ENCODE assay signal across 10 mouse cellular contexts in the genomic region with DNA sequence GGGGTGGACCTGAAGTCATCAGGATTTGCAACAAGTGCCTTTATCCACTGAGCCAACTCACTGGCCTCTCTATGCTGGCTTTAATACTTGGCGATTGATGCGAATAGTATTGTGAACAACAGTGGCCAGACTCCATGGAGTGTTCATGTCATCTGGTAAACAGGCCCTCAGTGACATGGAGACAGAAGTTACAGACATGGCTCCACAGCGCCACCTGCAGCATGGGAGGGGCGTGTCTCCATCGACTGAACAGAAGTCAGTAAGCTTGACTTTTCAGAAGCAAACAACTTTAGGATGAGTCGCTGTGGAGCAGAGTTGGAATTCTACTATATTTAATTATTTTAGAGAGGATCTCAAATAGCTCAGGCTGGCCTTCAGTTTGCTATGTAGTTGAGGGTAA.
DNase-seq lines count a peak whose midpoint lies in the region; ATAC-seq and TF ChIP-seq lines count a peak whose summit lies in the region.
"Had no signal": no experiment of that assay in that cellular context is flagged by ENCODE, and none has a peak within 500 bp of the region (broad histone marks: within the 10 kb centered on the region; RNA-seq: fewer than 3 reads in every experiment).

No protein-coding gene starts in this region.

- no peak overlapping the region for H3K4me3 ChIP-seq in kidney, embryonic 15.5 days (replicated peaks)
- no peak overlapping the region for H3K4me3 ChIP-seq in MEL (ENCODE audit: control insufficient read depth in 1 of 2, insufficient read depth in 1 of 2, low read depth in 2 of 2, low read length in 2 of 2)
- H3K4me3 ChIP-seq in midbrain, postnatal 0 days (ENCODE audit: low read depth, low read length) = no peak overlapping the region
- H3K4me3 ChIP-seq in intestine, embryonic 15.5 days (replicated peaks) = no peak overlapping the region
- H3K4me3 ChIP-seq: erythroblast, embryonic 14.5 days; limb, embryonic 12.5 days had no signal

- H3K4me1 ChIP-seq in kidney, embryonic 15.5 days = no peaks in the 10 kb centered on the region
- H3K4me1 ChIP-seq in MEL (ENCODE audit: control insufficient read depth in 1 of 2, insufficient read depth in 2 of 2, low read length in 2 of 2) = no peaks in the 10 kb centered on the region
- no peaks in the 10 kb centered on the region for H3K4me1 ChIP-seq in midbrain, postnatal 0 days (ENCODE audit: insufficient read depth, low read length)
- no peaks in the 10 kb centered on the region for H3K4me1 ChIP-seq in intestine, embryonic 15.5 days (replicated peaks)
- H3K4me1 ChIP-seq: limb, embryonic 12.5 days had no signal

- TF ChIP-seq EP300 in MEL (IDR thresholded peaks at IDR 0.05; ENCODE audit: low read depth in 1 of 2, low read length in 2 of 2) = no peak

- no peak for ATAC-seq in kidney, embryonic 15.5 days (replicated peaks; ENCODE audit: low FRiP score)
- ATAC-seq in midbrain, postnatal 0 days (ENCODE audit: low FRiP score) = no peak
- no peak for ATAC-seq in intestine, embryonic 15.5 days

- DNase-seq in kidney, adult 9 months = peak; percentile 15
- DNase-seq in A20 (ENCODE audit: low read depth, low spot score) = peak; percentile 63
- peak; percentile 13 for DNase-seq in MEL (ENCODE audit: low read depth, low spot score)
- DNase-seq in embryo, embryonic 10 days (ENCODE audit: low spot score) = peak; percentile 73
- DNase-seq in midbrain, postnatal 0 days (ENCODE audit: low spot score) = peak; percentile 63
- no peak for DNase-seq in ovary, adult 18-20 months (ENCODE audit: low spot score)

- TF ChIP-seq CTCF in MEL (IDR thresholded peaks at IDR 0.05 in 2 of 3, conservative IDR thresholded peaks at IDR 0.05 in 1 of 3; ENCODE audit: control insufficient read depth in 1 of 3, insufficient read depth in 1 of 3, low read depth in 2 of 3, low read length in 3 of 3, poor library complexity in 1 of 3, severe bottlenecking in 1 of 3) = peak; percentile 26 to 46 (median 38); a peak in 4 of 6 replicates
- peak; percentile 70 for TF ChIP-seq CTCF in midbrain, postnatal 0 days (IDR thresholded peaks at IDR 0.05)

- H3K79me2 ChIP-seq in MEL (ENCODE audit: control insufficient read depth, insufficient read depth, low read length, poor library complexity) = no peaks in the 10 kb centered on the region

- WGBS in kidney, embryonic 15.5 days = 71% methylated on average over 6 of the region's 6 CpGs
- 71% methylated on average over 6 of the region's 6 CpGs for WGBS in midbrain, postnatal 0 days
- 68% methylated on average over 6 of the region's 6 CpGs for WGBS in intestine, embryonic 15.5 days

- H3K27me3 ChIP-seq in kidney, embryonic 15.5 days = no peaks in the 10 kb centered on the region
- H3K27me3 ChIP-seq in MEL (ENCODE audit: control insufficient read depth in 1 of 2, insufficient read depth in 2 of 2, low read length in 2 of 2) = no peaks in the 10 kb centered on the region
- no peaks in the 10 kb centered on the region for H3K27me3 ChIP-seq in midbrain, postnatal 0 days (ENCODE audit: insufficient read depth, low read length)
- H3K27me3 ChIP-seq in intestine, embryonic 15.5 days (replicated peaks) = no peaks in the 10 kb centered on the region
- H3K27me3 ChIP-seq: limb, embryonic 12.5 days had no signal

- H3K9me3 ChIP-seq in kidney, embryonic 15.5 days (replicated peaks) = no peaks in the 10 kb centered on the region
- H3K9me3 ChIP-seq in MEL (replicated peaks; ENCODE audit: insufficient read depth, low read length) = no peaks in the 10 kb centered on the region
- no peaks in the 10 kb centered on the region for H3K9me3 ChIP-seq in midbrain, postnatal 0 days (ENCODE audit: low read length)
- H3K9me3 ChIP-seq in intestine, embryonic 15.5 days = no peaks in the 10 kb centered on the region
- H3K9me3 ChIP-seq: limb, embryonic 12.5 days had no signal

- H3K27ac ChIP-seq in kidney, embryonic 15.5 days = no peak overlapping the region
- H3K27ac ChIP-seq in MEL (ENCODE audit: control insufficient read depth, low read depth, low read length) = no peak overlapping the region
- no peak overlapping the region for H3K27ac ChIP-seq in midbrain, postnatal 0 days (ENCODE audit: low read depth, low read length)
- no peak overlapping the region for H3K27ac ChIP-seq in intestine, embryonic 15.5 days
- H3K27ac ChIP-seq: limb, embryonic 12.5 days had no signal

- H3K4me2 ChIP-seq in kidney, embryonic 15.5 days = no peak overlapping the region
- H3K4me2 ChIP-seq in midbrain, postnatal 0 days (ENCODE audit: low read depth, low read length, poor library complexity, severe bottlenecking) = no peak overlapping the region
- H3K4me2 ChIP-seq in intestine, embryonic 15.5 days (replicated peaks) = no peak overlapping the region
- H3K4me2 ChIP-seq: limb, embryonic 12.5 days had no signal

- no peak for TF ChIP-seq POLR2A in MEL (IDR thresholded peaks at IDR 0.05; ENCODE audit: control insufficient read depth in 1 of 2, insufficient read depth in 1 of 2, low read depth in 1 of 2, low read length in 2 of 2, poor library complexity in 1 of 2)

- no peaks in the 10 kb centered on the region for H3K36me3 ChIP-seq in kidney, embryonic 15.5 days
- H3K36me3 ChIP-seq in MEL (ENCODE audit: control insufficient read depth in 1 of 2, insufficient read depth in 2 of 2, low read length in 2 of 2) = no peaks in the 10 kb centered on the region
- no peaks in the 10 kb centered on the region for H3K36me3 ChIP-seq in midbrain, postnatal 0 days (ENCODE audit: insufficient read depth, low read length)
- H3K36me3 ChIP-seq in intestine, embryonic 15.5 days = no peaks in the 10 kb centered on the region
- H3K36me3 ChIP-seq: limb, embryonic 12.5 days had no signal

- TF ChIP-seq RAD21 in MEL (IDR thresholded peaks at IDR 0.05; ENCODE audit: low read depth, low read length) = peak; percentile 15

- no peak overlapping the region for H3K9ac ChIP-seq in kidney, embryonic 15.5 days
- no peak overlapping the region for H3K9ac ChIP-seq in MEL (ENCODE audit: control insufficient read depth, low read depth, low read length, poor library complexity, severe bottlenecking)
- H3K9ac ChIP-seq in midbrain, postnatal 0 days (replicated peaks; ENCODE audit: low read length, poor library complexity, severe bottlenecking) = no peak overlapping the region
- no peak overlapping the region for H3K9ac ChIP-seq in intestine, embryonic 15.5 days
- H3K9ac ChIP-seq: limb, embryonic 12.5 days had no signal

TF ChIP-seq in MEL, 35 proteins besides CTCF, POLR2A, EP300 and RAD21:
- no peak for TF ChIP-seq BHLHE40 (IDR thresholded peaks at IDR 0.05; ENCODE audit: borderline replicate concordance, low read depth, low read length)
- no peak for TF ChIP-seq TCF12 (IDR thresholded peaks at IDR 0.05; ENCODE audit: low read depth, low read length)
- no peak for TF ChIP-seq NELFE (IDR thresholded peaks at IDR 0.05; ENCODE audit: low read depth, low read length)
- TF ChIP-seq MAZ (IDR thresholded peaks at IDR 0.05; ENCODE audit: low read depth, low read length) = no peak
- no peak for TF ChIP-seq MXI1 (IDR thresholded peaks at IDR 0.05; ENCODE audit: low read depth, low read length)
- TF ChIP-seq MEF2A (IDR thresholded peaks at IDR 0.05; ENCODE audit: extremely low read depth, insufficient replicate concordance, low read depth, low read length, poor library complexity, severe bottlenecking) = no peak
- TF ChIP-seq CHD2 (IDR thresholded peaks at IDR 0.05; ENCODE audit: low read length) = no peak
- TF ChIP-seq KAT2A (conservative IDR thresholded peaks at IDR 0.05; ENCODE audit: low read depth, low read length) = no peak
- no peak for TF ChIP-seq UBTF (IDR thresholded peaks at IDR 0.05; ENCODE audit: borderline replicate concordance, insufficient read depth, low read depth, low read length)
- no peak for TF ChIP-seq NRF1 (IDR thresholded peaks at IDR 0.05; ENCODE audit: insufficient read depth, low read depth, low read length, poor library complexity, severe bottlenecking)
- no peak for TF ChIP-seq MYB (IDR thresholded peaks at IDR 0.05; ENCODE audit: low read depth, low read length)
- TF ChIP-seq MYC (IDR thresholded peaks at IDR 0.05; ENCODE audit: low read depth, low read length) = no peak
